Mouse (Mus musculus): Measurements from ENCODE around the gene Gss.

Gene Gss

DNA sequence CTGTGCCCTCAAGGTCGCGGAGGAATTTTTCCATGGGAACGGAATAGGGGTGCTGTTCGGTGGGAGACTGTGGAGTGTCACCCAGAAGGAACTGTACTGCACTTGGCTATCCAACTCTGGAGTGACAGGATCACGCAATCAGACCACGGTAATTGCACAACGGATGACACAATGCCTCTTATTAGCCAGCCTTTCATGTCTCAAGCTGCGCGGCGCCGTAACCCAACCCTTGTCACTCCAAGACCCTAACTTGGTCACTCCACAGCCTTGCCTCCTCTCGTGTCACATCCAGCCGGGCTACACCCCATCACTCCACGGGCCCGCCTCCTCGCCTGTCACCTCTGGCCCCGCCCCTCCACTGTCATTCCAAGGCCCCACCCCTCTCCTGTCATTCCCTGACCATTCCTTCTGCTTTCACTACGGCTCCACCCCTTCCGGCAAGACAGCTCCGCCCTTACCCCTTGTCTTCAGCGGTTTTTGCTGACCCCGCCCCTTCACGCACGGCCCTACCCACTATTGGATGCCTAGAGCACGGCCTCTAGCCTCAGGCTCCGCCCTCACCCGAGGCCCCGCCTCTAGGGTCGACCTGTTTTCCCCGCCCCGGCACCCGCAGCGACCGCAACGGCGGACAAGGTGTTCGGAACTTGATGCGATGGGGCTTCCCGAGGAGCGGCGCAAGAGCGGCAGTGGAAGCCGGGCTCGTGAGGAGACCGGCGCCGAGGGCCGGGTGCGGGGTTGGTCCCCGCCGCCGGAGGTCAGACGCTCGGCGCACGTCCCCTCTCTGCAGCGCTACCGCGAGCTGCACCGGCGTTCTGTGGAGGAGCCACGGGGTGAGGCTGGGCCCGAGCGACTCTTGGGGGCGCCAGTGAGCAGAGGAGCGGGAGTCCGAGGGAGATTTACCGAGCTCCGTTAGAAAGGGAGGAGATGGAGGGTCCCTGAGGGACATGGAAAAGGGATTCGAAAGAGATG, 74.9 kb downstream of the Gss start, which contains the start of the genes Acss2 and Ggt7:
TSS of gene Acss2 (plus strand) at position 494 of the 969 bp plus-strand sequence.
TSS of gene Ggt7 (minus strand) at position 783 of the 969 bp plus-strand sequence.
- peak; percentile 100 for DNase-seq (ENCODE audit: inconsistent age in 2 of 2, low spot score in 1 of 2)

DNA sequence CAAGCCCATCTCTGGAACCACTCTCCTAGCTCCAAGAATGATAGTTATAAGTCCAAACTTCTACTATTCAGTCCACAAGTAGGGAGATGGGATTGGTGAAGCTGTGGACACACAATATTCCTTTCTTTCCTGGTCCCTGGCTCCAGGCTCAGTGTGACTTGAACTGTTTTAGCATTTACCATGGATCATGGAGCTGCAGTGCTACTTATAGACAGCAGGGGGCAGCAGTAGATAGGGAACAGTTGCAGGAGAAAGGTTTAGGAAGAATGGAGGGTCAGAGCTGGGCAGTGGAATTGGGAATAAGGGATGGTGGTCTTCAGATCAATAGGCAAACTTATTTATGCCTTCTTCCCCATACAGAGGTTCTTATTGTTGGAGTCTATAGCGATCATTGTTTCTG, 76.7 kb downstream of the Gss start:
- DNase-seq (ENCODE audit: inconsistent age in 2 of 2, low spot score in 1 of 2) = peak; percentile 64 to 91

DNA sequence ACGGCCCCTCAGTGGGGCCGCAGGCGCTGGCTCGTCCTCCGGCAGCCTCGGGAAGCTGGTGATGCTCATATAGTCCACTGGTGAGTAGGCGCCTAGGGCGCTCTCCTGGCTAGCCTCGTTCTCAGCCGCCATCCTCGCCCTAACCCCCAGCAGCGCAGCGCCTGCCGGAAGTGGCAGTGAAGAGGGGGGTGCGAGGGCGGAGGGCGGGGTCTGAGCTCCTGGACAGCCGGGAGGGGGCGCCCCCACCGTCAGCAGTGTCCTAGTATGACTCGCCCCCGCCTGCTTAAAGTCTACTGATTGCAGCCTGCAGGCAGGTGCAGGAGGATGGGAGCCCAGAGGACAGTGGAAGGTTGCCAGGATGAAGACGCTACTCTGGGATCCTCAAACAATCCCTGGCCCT, 77.9 kb downstream of the Gss start:
- peak; percentile 75 to 85 for DNase-seq (ENCODE audit: inconsistent age in 2 of 2, low spot score in 1 of 2)

- no peak for DNase-seq (ENCODE audit: inconsistent age in 2 of 2, low spot score in 1 of 2)
Measured at GRCm38 (mm10) chr2:155513543-155513942, 79.1 kb downstream of the Gss start.

All from adrenal gland, adult (tissue).